Mouse (Mus musculus) small intestine, adult 2 months (tissue): ENCODE results near the gene Epha10. TPM values are rescaled to one million over a fixed set of nuclear protein-coding genes. Genes with fewer than 3 reads are reported as not detected.

ENCODE experiments used
- H3K27ac ChIP-seq: fragments of 200-500 bp; 2 replicates; pipeline ENCODE4 v1.5.1; 2012; ENCODE audit warnings: low read depth, low read length, control low read depth, inconsistent platforms; ENCODE audit not compliant: insufficient read depth
- H3K27me3 ChIP-seq: fragments of 200-500 bp; 2 replicates; pipeline ENCODE4 v1.6.1; 2012; ENCODE audit warnings: mild to moderate bottlenecking, moderate library complexity, low read length, inconsistent platforms; ENCODE audit not compliant: control insufficient read depth, insufficient read depth
- H3K36me3 ChIP-seq: fragments of 200-500 bp; 2 replicates; pipeline ENCODE4 v1.6.1; 2012; ENCODE audit warnings: mild to moderate bottlenecking, low read length, control low read depth, inconsistent platforms; ENCODE audit not compliant: control insufficient read depth, insufficient read depth
- H3K4me1 ChIP-seq: fragments of 200-500 bp; 2 replicates; pipeline ENCODE4 v1.6.1; 2012; ENCODE audit warnings: low read length, inconsistent platforms, mixed read lengths; ENCODE audit not compliant: control insufficient read depth, insufficient read depth, insufficient read length
- H3K4me3 ChIP-seq: fragments of 200-500 bp; 2 replicates; pipeline ENCODE4 v1.5.1; 2012; ENCODE audit warnings: low read depth, mild to moderate bottlenecking, control low read depth, inconsistent platforms, low read length, moderate library complexity
- CTCF ChIP-seq: fragments of 200-500 bp; IDR thresholded peaks from 2 replicates; pipeline ENCODE4 v1.5.1; 2012; ENCODE audit warnings: low read depth, mild to moderate bottlenecking, control low read depth, inconsistent platforms, low read length, moderate library complexity, mixed read lengths; ENCODE audit not compliant: insufficient replicate concordance, insufficient read length; ENCODE audit errors: extremely low read depth
- POLR2A ChIP-seq: fragments of 200-500 bp; IDR thresholded peaks from 2 replicates; pipeline ENCODE4 v1.6.1; 2012; ENCODE audit warnings: low read depth, mild to moderate bottlenecking, control low read depth, inconsistent platforms, low read length, moderate library complexity
- WGBS: fragments of 180-500 bp; shearing (Covaris S2); methylation state at CpG from one replicate; pipeline ENCODE4 v1.1.7; 2018; 5-methylcytosine and 5-hydroxymethylcytosine counted together
- polyA plus RNA-seq: library from polyadenylated mRNA; depleted of rRNA; stranded (reverse); fragments of >200 nt; gene quantifications from 2 replicates; pipeline ENCODE4 v1.2.3, GENCODE M21; 2012; rRNA removed

Epha10 gene
- polyA plus RNA-seq, 1 experiment: not detected

DNA sequence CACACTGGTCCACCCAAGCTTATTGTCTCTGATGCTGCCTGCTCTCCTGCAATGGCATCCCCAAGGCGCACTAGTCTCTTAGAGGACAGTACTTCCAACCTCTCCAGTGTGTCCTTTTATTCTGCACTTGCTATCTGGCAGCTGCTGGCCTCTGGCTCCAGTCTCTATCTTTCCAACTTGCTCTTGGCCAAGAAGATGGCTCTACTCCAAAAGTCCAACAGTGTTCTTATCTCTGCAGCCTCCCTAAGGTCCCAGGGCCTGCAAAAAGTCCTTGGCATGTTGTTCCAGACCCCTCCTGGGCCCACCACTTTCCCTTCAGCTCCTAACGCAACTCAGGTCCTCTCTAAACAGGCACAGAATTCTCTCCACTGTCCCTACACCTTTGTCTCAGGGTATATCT lies 76.6 kb downstream of the Epha10 start:
- TF ChIP-seq CTCF (no peak), POLR2A (no peak)

DNA sequence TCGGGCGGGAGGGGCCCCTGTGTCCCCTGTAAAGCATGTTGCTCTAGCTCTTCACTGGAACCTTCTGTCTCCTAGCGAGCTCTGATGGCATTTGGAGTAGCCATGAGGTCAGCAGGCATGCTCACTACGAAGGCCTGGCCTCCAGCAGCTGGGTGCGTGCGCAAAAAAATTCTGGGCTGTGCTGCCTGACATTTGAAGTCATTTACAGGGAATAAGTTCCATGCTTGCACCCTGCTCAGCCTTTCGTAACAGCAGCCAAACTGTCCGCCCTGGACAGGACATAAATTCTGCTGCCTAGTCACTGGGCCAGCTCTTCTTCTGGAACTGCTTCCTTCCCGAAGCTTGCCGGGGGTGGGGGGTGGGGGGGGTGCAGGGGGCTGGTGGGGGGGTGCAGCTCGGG lies 78.4 kb downstream of the Epha10 start:
- TF ChIP-seq CTCF: no peak

More for the DNA sequence above, 76.6 kb downstream of the Epha10 start:
- Histone ChIP-seq H3K27ac (no peak overlapping the region), H3K4me1 (no peaks in the 10 kb centered on the region), H3K27me3 (no peaks in the 10 kb centered on the region), H3K36me3 (no peaks in the 10 kb centered on the region), H3K4me3 (no peak overlapping the region)
- 78% methylated on average over 2 of the region's 2 CpGs for WGBS

DNA sequence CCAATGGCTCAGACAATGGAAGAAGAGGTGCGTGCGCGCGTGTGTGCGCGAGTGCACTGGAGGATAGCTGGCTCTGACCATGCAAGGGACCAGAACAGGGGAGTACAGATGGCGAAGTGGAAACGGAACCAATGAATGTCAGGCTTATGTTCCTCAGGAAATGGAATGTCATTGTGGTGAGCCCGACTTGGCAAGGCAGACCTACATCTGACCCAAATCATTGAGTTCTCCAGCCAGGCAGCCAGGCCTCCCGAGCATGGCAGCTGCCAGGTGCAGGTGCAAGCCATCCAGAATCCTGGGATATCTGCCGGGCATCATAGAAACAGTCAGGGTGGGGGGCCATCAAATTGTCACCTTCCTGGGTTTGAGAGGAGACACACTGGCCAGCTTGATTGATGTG lies 80.2 kb downstream of the Epha10 start:
- H3K36me3 ChIP-seq: no peaks in the 10 kb centered on the region
- no peaks in the 10 kb centered on the region for H3K4me1 ChIP-seq
- no peak overlapping the region for H3K27ac ChIP-seq
- H3K27me3 ChIP-seq: no peaks in the 10 kb centered on the region
- H3K4me3 ChIP-seq: no peak overlapping the region
- no peak for TF ChIP-seq POLR2A
- TF ChIP-seq CTCF: no peak
- WGBS: 83% methylated on average over 11 of the region's 11 CpGs

More for the DNA sequence above, 78.4 kb downstream of the Epha10 start:
- H3K4me3 ChIP-seq: no peak overlapping the region
- no peak overlapping the region for H3K27ac ChIP-seq
- H3K27me3 ChIP-seq: no peaks in the 10 kb centered on the region
- H3K36me3 ChIP-seq: no peaks in the 10 kb centered on the region
- WGBS: 58% methylated on average over 11 of the region's 11 CpGs
- H3K4me1 ChIP-seq: no peaks in the 10 kb centered on the region

DNA sequence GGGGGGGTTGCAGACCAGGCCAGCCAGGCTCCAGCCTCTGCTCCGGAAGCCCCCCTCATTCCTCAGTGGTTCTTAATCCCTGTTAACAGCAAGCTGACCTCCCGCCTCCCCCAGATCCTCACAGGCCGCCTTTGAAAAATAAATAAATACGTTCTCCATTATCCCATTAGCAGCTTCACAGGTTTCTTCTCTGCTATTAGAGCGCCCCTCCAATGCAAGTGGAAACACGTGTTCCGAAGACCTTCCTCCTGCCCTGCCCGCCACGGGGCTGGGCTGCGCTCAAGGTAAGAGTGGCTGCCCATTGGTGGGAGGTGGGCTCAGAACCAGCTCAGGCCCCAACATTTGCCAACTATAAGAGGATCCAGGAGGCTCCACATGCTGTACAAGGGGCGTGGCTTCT lies 81.9 kb downstream of the Epha10 start:
- 43% methylated on average over 11 of the region's 11 CpGs for WGBS

DNA sequence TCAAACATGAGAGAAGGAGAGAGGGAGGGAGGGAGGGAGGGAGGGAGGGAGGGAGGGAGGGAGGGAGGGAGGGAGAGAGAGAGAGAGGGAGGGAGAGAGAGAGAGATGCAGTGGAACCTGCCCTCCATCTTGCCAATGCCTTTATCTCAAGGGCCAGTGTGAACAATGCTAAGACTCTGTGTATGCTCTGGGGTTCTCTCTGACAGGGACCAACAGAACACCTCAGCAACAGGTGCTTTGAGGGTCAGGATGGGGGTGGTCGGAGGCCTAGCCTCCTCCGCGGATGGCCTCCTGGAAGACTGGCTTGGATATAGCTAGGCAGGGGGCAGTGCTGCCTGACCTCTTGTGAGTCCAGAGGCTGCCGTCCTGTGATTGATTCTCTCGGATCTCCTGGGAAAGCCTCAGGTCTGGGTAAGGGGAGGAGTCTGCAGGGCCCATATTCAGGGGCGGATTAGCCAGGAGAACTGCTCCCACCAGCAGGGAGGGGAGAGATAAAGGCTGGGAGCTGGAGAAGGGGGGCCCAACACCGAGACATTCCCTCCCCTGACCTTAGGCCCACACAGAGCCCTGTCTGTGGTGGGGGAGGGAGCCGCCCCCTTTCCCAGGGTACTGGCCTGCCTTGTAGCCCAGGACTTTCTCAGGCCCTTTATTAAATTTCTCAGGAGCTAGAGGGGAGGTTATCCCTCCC lies 84.4 kb downstream of the Epha10 start:
- no peak overlapping the region for H3K27ac ChIP-seq
- no peaks in the 10 kb centered on the region for H3K36me3 ChIP-seq
- 36% methylated on average over 8 of the region's 8 CpGs for WGBS
- H3K27me3 ChIP-seq: no peaks in the 10 kb centered on the region
- H3K4me1 ChIP-seq: no peaks in the 10 kb centered on the region
- no peak overlapping the region for H3K4me3 ChIP-seq
- no peak for TF ChIP-seq CTCF

More for the DNA sequence above, 81.9 kb downstream of the Epha10 start:
- Histone ChIP-seq H3K36me3 (no peaks in the 10 kb centered on the region), H3K27ac (no peak overlapping the region), H3K4me1 (no peaks in the 10 kb centered on the region), H3K4me3 (no peak overlapping the region), H3K27me3 (no peaks in the 10 kb centered on the region)
- TF ChIP-seq POLR2A: no peak
- no peak for TF ChIP-seq CTCF

Other genes with a start within 250 kb of the Epha10 start
- gene Pou3f1, start 224.1 kb upstream of the Epha10 start, polyA plus RNA-seq: 0.04 and 0.09 TPM in 2 replicates
- gene Utp11, start 187.3 kb upstream of the Epha10 start, polyA plus RNA-seq: 0.57 and 0.85 TPM in 2 replicates
- gene Fhl3, start 180.2 kb upstream of the Epha10 start, polyA plus RNA-seq: 6.8 and 9.2 TPM in 2 replicates
- gene Sf3a3, start 166.1 kb upstream of the Epha10 start, polyA plus RNA-seq: 3.3 and 7.2 TPM in 2 replicates
- gene Inpp5b, start 139.0 kb upstream of the Epha10 start, polyA plus RNA-seq: 21.8 and 26.7 TPM in 2 replicates
- 2.8 and 12.4 TPM in 2 replicates for gene Mtf1, start 78.8 kb upstream of the Epha10 start, polyA plus RNA-seq
- gene Yrdc, start 30.2 kb upstream of the Epha10 start, polyA plus RNA-seq: 22.4 and 24.3 TPM in 2 replicates
- 29.9 and 31.4 TPM in 2 replicates for gene 1110065P20Rik, start 29.7 kb upstream of the Epha10 start, polyA plus RNA-seq
- gene Maneal, start 18.7 kb upstream of the Epha10 start, polyA plus RNA-seq: 0.25 and 0.33 TPM in 2 replicates
- gene 9930104L06Rik, start 56.1 kb downstream of the Epha10 start, polyA plus RNA-seq: 5.2 and 7.1 TPM in 2 replicates
- gene Cdca8, start 58.4 kb downstream of the Epha10 start, polyA plus RNA-seq: 8.4 and 18.7 TPM in 2 replicates
- gene Rspo1, start 105.5 kb downstream of the Epha10 start, polyA plus RNA-seq: 0.60 and 1.6 TPM in 2 replicates
- 1.5 and 3.5 TPM in 2 replicates for gene Gnl2, start 135.7 kb downstream of the Epha10 start, polyA plus RNA-seq
- not detected in 2 replicates for gene Dnali1, start 184.8 kb downstream of the Epha10 start, polyA plus RNA-seq
- 4.2 and 6.2 TPM in 2 replicates for gene Snip1, start 185.8 kb downstream of the Epha10 start, polyA plus RNA-seq
- 3.5 and 9.1 TPM in 2 replicates for gene Meaf6, start 204.2 kb downstream of the Epha10 start, polyA plus RNA-seq
- gene Zc3h12a, start 246.9 kb downstream of the Epha10 start, polyA plus RNA-seq: 27.1 and 36.7 TPM in 2 replicates